Comparison of ENCODE assay signal across 25 mouse cellular contexts in genomic region chr10:77379199-77379598, GRCm38 (mm10). TPM values are rescaled to one million over a fixed set of nuclear protein-coding genes. Genes with fewer than 3 reads are reported as not detected.
DNase-seq lines count a peak whose midpoint lies in the region; ATAC-seq and TF ChIP-seq lines count a peak whose summit lies in the region.
"Had no signal": no experiment of that assay in that cellular context is flagged by ENCODE, and none has a peak within 500 bp of the region (broad histone marks: within the 10 kb centered on the region; RNA-seq: fewer than 3 reads in every experiment).

No protein-coding gene starts in this region.

- no peak for DNase-seq in heart, adult 2 months
- no peak for DNase-seq in heart, postnatal 10 days
- DNase-seq in 3T3-L1 (ENCODE audit: low read depth, low spot score) (peak; percentile 63), NIH3T3 (ENCODE audit: low read depth) (peak; percentile 19)
- no peak for DNase-seq in yolk sac, embryonic 10.5 days (ENCODE audit: low spot score)
- DNase-seq in thymus, postnatal 0 days (ENCODE audit: low spot score), result no peak
- no peak for DNase-seq in hindbrain, embryonic 14.5 days (ENCODE audit: low spot score)
- DNase-seq: adrenal gland, adult 2 months; adrenal gland, adult 8-10 months; adrenal gland, postnatal 10 days; adrenal gland, postnatal 14 days; adrenal gland, postnatal 25 days; adrenal gland, postnatal 36 days; B cell, adult 2 months; cerebellum, adult 11 months; cerebellum, adult 11-12 months; cerebellum, adult 18-20 months; cerebellum, adult 2 months; cerebellum, adult 8-10 months had no signal

- peaks cover 6% of the 10 kb centered on the region for H3K79me2 ChIP-seq in heart, adult 2 months (replicated peaks; ENCODE audit: control insufficient read depth, insufficient read depth, low read length)
- no peaks in the 10 kb centered on the region for H3K79me2 ChIP-seq in C2C12 (ENCODE audit: control insufficient read depth, insufficient read depth)

- intact Hi-C loops in heart, adult 2 months (cut with DNase I), result no loop called here
- intact Hi-C loops in heart, postnatal 10 days (cut with DNase I), result no loop called here

- no peak for ATAC-seq in hindbrain, embryonic 14.5 days (ENCODE audit: low FRiP score)
- ATAC-seq: activated CD4-positive, CD25-positive, alpha-beta regulatory T cell, adult 4 months; CD4-positive, CD25-positive, alpha-beta regulatory T cell, adult 4 months; Patski had no signal

- H3ac ChIP-seq in C2C12 (ENCODE audit: control insufficient read depth, insufficient read length, low read depth), result no peak overlapping the region

- no peaks in the 10 kb centered on the region for H3K9me3 ChIP-seq in hindbrain, embryonic 14.5 days (ENCODE audit: control insufficient read depth, low read length)
- H3K9me3 ChIP-seq: G1E had no signal

- TF ChIP-seq EP300 in heart, adult 2 months (IDR thresholded peaks at IDR 0.05; ENCODE audit: insufficient read depth, low read depth, low read length), result no peak

- H3K4me2 ChIP-seq in hindbrain, embryonic 14.5 days (replicated peaks), result no peak overlapping the region

- H3K9ac ChIP-seq in heart, adult 2 months (ENCODE audit: low read depth, low read length), result no peak overlapping the region
- no peak overlapping the region for H3K9ac ChIP-seq in hindbrain, embryonic 14.5 days

- no peaks in the 10 kb centered on the region for H3K79me3 ChIP-seq in C2C12 (ENCODE audit: low read depth)

- peak overlapping the region; percentile 38; the same call in 1 of the 2 replicates for H3K27ac ChIP-seq in heart, adult 2 months
- H3K27ac ChIP-seq in hindbrain, embryonic 14.5 days, result no peak overlapping the region

- no peak for TF ChIP-seq POLR2A in heart, adult 2 months (IDR thresholded peaks at IDR 0.05; ENCODE audit: insufficient read depth, low read depth, low read length)

- H3K27me3 ChIP-seq in heart, adult 2 months (ENCODE audit: control insufficient read depth, insufficient read depth, low read length), result no peaks in the 10 kb centered on the region
- no peaks in the 10 kb centered on the region for H3K27me3 ChIP-seq in C2C12 (ENCODE audit: control insufficient read depth, insufficient read depth, insufficient read length)
- no peaks in the 10 kb centered on the region for H3K27me3 ChIP-seq in hindbrain, embryonic 14.5 days (ENCODE audit: control insufficient read depth, insufficient read depth, low read length)
- H3K27me3 ChIP-seq: CH12.LX, Patski had no signal

- H3K4me1 ChIP-seq in heart, adult 2 months (ENCODE audit: control insufficient read depth, insufficient read depth, low read length), result peaks cover 19% of the 10 kb centered on the region
- H3K4me1 ChIP-seq in hindbrain, embryonic 14.5 days (replicated peaks; ENCODE audit: control insufficient read depth, insufficient read depth, low read length), result no peaks in the 10 kb centered on the region

- WGBS in heart, adult 2 months, result over 99% methylated on average over 4 of the region's 4 CpGs
- 99% methylated on average over 4 of the region's 4 CpGs for whole genome bisulfite sequencing in hindbrain, embryonic 14.5 days

- peaks cover 5% of the 10 kb centered on the region for H3K36me3 ChIP-seq in heart, adult 2 months (ENCODE audit: control insufficient read depth, insufficient read depth, low read length)
- H3K36me3 ChIP-seq in C2C12 (ENCODE audit: control insufficient read depth, insufficient read depth), result no peaks in the 10 kb centered on the region
- no peaks in the 10 kb centered on the region for H3K36me3 ChIP-seq in hindbrain, embryonic 14.5 days (replicated peaks; ENCODE audit: control insufficient read depth, insufficient read depth)
- H3K36me3 ChIP-seq: G1E had no signal

- no peak overlapping the region for H3K4me3 ChIP-seq in heart, adult 2 months
- no peak overlapping the region for H3K4me3 ChIP-seq in C2C12 (ENCODE audit: insufficient read depth, poor library complexity, severe bottlenecking)
- no peak overlapping the region for H3K4me3 ChIP-seq in hindbrain, embryonic 14.5 days (replicated peaks; ENCODE audit: low read length)

- no peak for TF ChIP-seq CTCF in heart, adult 2 months (IDR thresholded peaks at IDR 0.05)
- TF ChIP-seq CTCF in C2C12 (IDR thresholded peaks at IDR 0.05; ENCODE audit: control insufficient read depth, insufficient read depth, insufficient read length), result no peak

TF ChIP-seq in C2C12, 6 proteins besides CTCF, POLR2A, EP300 and RAD21:
- TF ChIP-seq MAX (IDR thresholded peaks at IDR 0.05) (peak; percentile 61), USF1 (IDR thresholded peaks at IDR 0.05; ENCODE audit: low read depth) (no peak), CEBPB (IDR thresholded peaks at IDR 0.05; ENCODE audit: low read depth) (no peak), MYOG (IDR thresholded peaks at IDR 0.05; ENCODE audit: control insufficient read depth, extremely low read depth, insufficient read length) (no peak), MYOD1 (IDR thresholded peaks at IDR 0.05; ENCODE audit: control insufficient read depth, insufficient read length, low read depth) (peak; percentile 14), FOSL1 (IDR thresholded peaks at IDR 0.05; ENCODE audit: insufficient read depth, low read length, poor library complexity, severe bottlenecking) (no peak)

RNA-seq across cellular contexts. Expression of gene Adarb1, which starts 38.9 kb away (rescaled TPM):
- 10 to 100 TPM; 17.1 to 17.2 TPM for total RNA-seq in heart, adult 2 months (2021)
- polyA plus RNA-seq in heart, adult 2 months (2012; rRNA removed), result 11.4 and 17.2 TPM in 2 replicates
- total RNA-seq in heart, postnatal 10 days (2021), result 10 to 100 TPM; 19.4 to 27.4 TPM
- polyA plus RNA-seq in C2C12 (2012; fragmentation: generic; extraction: Trizol), result 3.3 TPM
- polyA plus RNA-seq in thymus, postnatal 0 days (2015; fragmentation: Nextera tagmentation; extraction: Ambion mirVana), result 1.3 and 1.8 TPM in 2 replicates
- 20.6 and 20.7 TPM in 2 replicates for polyA plus RNA-seq in hindbrain, embryonic 14.5 days (2014; fragmentation: Nextera tagmentation; extraction: Ambion mirVana)
- polyA plus RNA-seq: G1E had no signal

Comparison
In these comparisons a context has a peak if more than half of its experiments do, and no peak if none do; other contexts are left out.
1. DNase-seq: peak in 3T3-L1 (single experiment) and NIH3T3 (single experiment); none in heart, adult 2 months (0 of 2), heart, postnatal 10 days (0 of 2), yolk sac, embryonic 10.5 days (single experiment), thymus, postnatal 0 days (single experiment) and hindbrain, embryonic 14.5 days (single experiment).